Mouse (Mus musculus) gastrocnemius, adult 18-20 months (tissue): ENCODE measurements around the gene Gal3st3. TPM values are rescaled to one million over a fixed set of nuclear protein-coding genes. Genes with fewer than 3 reads are reported as not detected.

Experiments used
- DNase-seq: peaks from one replicate; pipeline ENCODE4 v3.0.0; 2021; ENCODE audit warnings: low spot score
- long read RNA-seq, 2 experiments: library from polyadenylated mRNA; stranded (forward); transcript quantifications; one replicate each; pipeline ENCODE4 v2.0.0; 2021
- total RNA-seq, 2 experiments: library from RNA; stranded (reverse); gene quantifications; 2 replicates each; pipeline ENCODE4 v1.2.3; 2021

The Gal3st3 gene
- not detected for total RNA-seq
- long read RNA-seq, experiment 1: 0 reads
- long read RNA-seq, experiment 2: 0 reads

- no peak for DNase-seq
These were observed at the start of gene Gal3st3 for GRCm38 (mm10) chr19:5297903-5298800. Gal3st3 (plus strand) TSS chr19:5298331.

GRCm38 (mm10) chr19:5257140-5257539 lies 41.0 kb upstream of the Gal3st3 start:
- no peak for DNase-seq

- DNase-seq: no peak
These were observed 31.1 kb upstream of the Gal3st3 start for GRCm38 (mm10) chr19:5267015-5267414.

GRCm38 (mm10) chr19:5268017-5268416 lies 30.1 kb upstream of the Gal3st3 start:
- no peak for DNase-seq

- DNase-seq: no peak
These were observed 29.3 kb upstream of the Gal3st3 start for GRCm38 (mm10) chr19:5268875-5269274.

GRCm38 (mm10) chr19:5269392-5269791 lies 28.7 kb upstream of the Gal3st3 start:
- DNase-seq: no peak

- DNase-seq: no peak
These were observed 26.7 kb upstream of the Gal3st3 start for GRCm38 (mm10) chr19:5271430-5271829.

GRCm38 (mm10) chr19:5272326-5272795 lies 25.8 kb upstream of the Gal3st3 start:
- DNase-seq: peak; percentile 17

GRCm38 (mm10) chr19:5272801-5273733 lies 25.1 kb upstream of the Gal3st3 start, which contains the start of gene Pacs1:
Pacs1 (minus strand) TSS chr19:5273119.
- DNase-seq: peak; percentile 78

GRCm38 (mm10) chr19:5273916-5274315 lies 24.2 kb upstream of the Gal3st3 start:
- DNase-seq: no peak

GRCm38 (mm10) chr19:5274641-5275040 lies 23.5 kb upstream of the Gal3st3 start:
- no peak for DNase-seq

- DNase-seq: no peak
These were observed 22.4 kb upstream of the Gal3st3 start for GRCm38 (mm10) chr19:5275736-5276135.

GRCm38 (mm10) chr19:5276531-5276930 lies 21.6 kb upstream of the Gal3st3 start:
- DNase-seq: no peak

GRCm38 (mm10) chr19:5277140-5277539 lies 21.0 kb upstream of the Gal3st3 start:
- DNase-seq: no peak

GRCm38 (mm10) chr19:5278381-5278780 lies 19.8 kb upstream of the Gal3st3 start:
- DNase-seq: no peak

GRCm38 (mm10) chr19:5294972-5295735 lies 3.0 kb upstream of the Gal3st3 start, which contains the start of gene Sf3b2:
Sf3b2 (minus strand) TSS chr19:5295455.
- DNase-seq: peak; percentile 99

- no peak for DNase-seq
These were observed 2.4 kb upstream of the Gal3st3 start for GRCm38 (mm10) chr19:5295736-5296075.

- DNase-seq: no peak
These were observed 1.5 kb upstream of the Gal3st3 start for GRCm38 (mm10) chr19:5296630-5297029.

- no peak for DNase-seq
These were observed 2.5 kb downstream of the Gal3st3 start for GRCm38 (mm10) chr19:5300588-5300987.

- no peak for DNase-seq
These were observed 4.3 kb downstream of the Gal3st3 start for GRCm38 (mm10) chr19:5302455-5302854.

GRCm38 (mm10) chr19:5306279-5306678 lies 8.1 kb downstream of the Gal3st3 start:
- no peak for DNase-seq
